Mouse (Mus musculus) MEL (cell line): ENCODE measurements around the gene Ap4e1. TPM values are rescaled to one million over a fixed set of nuclear protein-coding genes. Genes with fewer than 3 reads are reported as not detected.
"Not testable (repeated sequence)": the region's sequence is repeated elsewhere in the genome, so short reads cannot be mapped to it uniquely, and the experiment has no call there.

Experiments
- DNase-seq: peaks from one replicate; pipeline ENCODE4 v3.0.0; 2011; ENCODE audit warnings: low read depth, low spot score
- H3K27ac ChIP-seq: 2 replicates; pipeline ENCODE4 v1.5.1; 2012; ENCODE audit warnings: low read depth, mild to moderate bottlenecking, control low read depth, low read length, moderate library complexity; ENCODE audit not compliant: control insufficient read depth
- H3K27me3 ChIP-seq, 2 experiments: fragments of 150-350 bp in 1 of 2; sonication (generic) in 1 of 2; 2 replicates each; pipeline ENCODE4 v1.6.1; 2012; ENCODE audit warnings: low read length in 2 of 2, mild to moderate bottlenecking in 2 of 2, improper control_type of control experiment in 1 of 2, moderate library complexity in 1 of 2; ENCODE audit not compliant: insufficient read depth in 2 of 2, control insufficient read depth in 1 of 2
- H3K36me3 ChIP-seq, 2 experiments: 2 replicates each; pipeline ENCODE4 v1.6.1; 2012 to 2014; ENCODE audit warnings: low read length in 2 of 2, improper control_type of control experiment in 1 of 2, inconsistent platforms in 1 of 2, mild to moderate bottlenecking in 1 of 2; ENCODE audit not compliant: insufficient read depth in 2 of 2, control insufficient read depth in 1 of 2
- H3K4me1 ChIP-seq, 2 experiments: fragments of 150-350 bp in 1 of 2; sonication (generic) in 1 of 2; 2 replicates each; pipeline ENCODE4 v1.6.1; 2012; ENCODE audit warnings: low read length in 2 of 2, improper control_type of control experiment in 1 of 2, mild to moderate bottlenecking in 1 of 2; ENCODE audit not compliant: insufficient read depth in 2 of 2, control insufficient read depth in 1 of 2
- H3K4me3 ChIP-seq, 2 experiments: fragments of 150-350 bp in 1 of 2; sonication (generic) in 1 of 2; 2 replicates each; pipeline ENCODE4 v1.5.1; 2012; ENCODE audit warnings: low read depth in 2 of 2, low read length in 2 of 2, mild to moderate bottlenecking in 2 of 2, moderate library complexity in 2 of 2, control low read depth in 1 of 2, improper control_type of control experiment in 1 of 2; ENCODE audit not compliant: control insufficient read depth in 1 of 2, insufficient read depth in 1 of 2
- H3K79me2 ChIP-seq: 2 replicates; pipeline ENCODE4 v1.6.1; 2012; ENCODE audit warnings: mild to moderate bottlenecking, low read length, moderate library complexity; ENCODE audit not compliant: control insufficient read depth, poor library complexity, insufficient read depth
- H3K9ac ChIP-seq: 2 replicates; pipeline ENCODE4 v1.6.1; 2012; ENCODE audit warnings: low read depth, mild to moderate bottlenecking, control low read depth, low read length, moderate library complexity; ENCODE audit not compliant: control insufficient read depth, poor library complexity, severe bottlenecking
- H3K9me3 ChIP-seq: fragments of 150-350 bp; sonication (generic); replicated peaks from 2 replicates; pipeline ENCODE4 v1.6.1; 2012; ENCODE audit warnings: mild to moderate bottlenecking, low read length, improper control_type of control experiment, moderate library complexity; ENCODE audit not compliant: insufficient read depth
- EP300 ChIP-seq, 2 experiments: IDR thresholded peaks; 2 replicates each; pipeline ENCODE4 v1.6.1; 2011; ENCODE audit warnings: improper control_type of control experiment in 2 of 2, low read length in 2 of 2, low read depth in 1 of 2, mild to moderate bottlenecking in 1 of 2
- ETS1 ChIP-seq: IDR thresholded peaks from 2 replicates; pipeline ENCODE4 v1.6.1; 2012; ENCODE audit warnings: low read depth, mild to moderate bottlenecking, inconsistent platforms, low read length, improper control_type of control experiment, moderate library complexity
- GATA1 ChIP-seq: IDR thresholded peaks from 2 replicates; pipeline ENCODE4 v1.6.1; 2011; ENCODE audit warnings: low read depth, low read length, improper control_type of control experiment
- KAT2A ChIP-seq: conservative IDR thresholded peaks from 2 replicates; pipeline ENCODE4 v1.6.1; 2012; ENCODE audit warnings: low read depth, low read length, improper control_type of control experiment, inconsistent platforms
- MAZ ChIP-seq: IDR thresholded peaks from 2 replicates; pipeline ENCODE4 v1.6.1; 2012; ENCODE audit warnings: low read depth, mild to moderate bottlenecking, inconsistent platforms, low read length, improper control_type of control experiment
- MXI1 ChIP-seq: IDR thresholded peaks from 2 replicates; pipeline ENCODE4 v1.6.1; 2011; ENCODE audit warnings: mild to moderate bottlenecking, low read depth, low read length, improper control_type of control experiment
- MYC ChIP-seq: IDR thresholded peaks from 2 replicates; pipeline ENCODE4 v1.6.1; 2011; ENCODE audit warnings: low read depth, mild to moderate bottlenecking, low read length, improper control_type of control experiment, moderate library complexity
- POLR2A ChIP-seq, 2 experiments: IDR thresholded peaks; 2 replicates each; pipeline ENCODE4 v1.6.1; 2011 to 2012; ENCODE audit warnings: low read length in 2 of 2, mild to moderate bottlenecking in 2 of 2, control low read depth in 1 of 2, improper control_type of control experiment in 1 of 2, low read depth in 1 of 2, moderate library complexity in 1 of 2; ENCODE audit not compliant: control insufficient read depth in 1 of 2, insufficient read depth in 1 of 2, poor library complexity in 1 of 2
- POLR2AphosphoS2 ChIP-seq: IDR thresholded peaks from 2 replicates; pipeline ENCODE4 v1.6.1; 2011; ENCODE audit warnings: low read length, improper control_type of control experiment
- RAD21 ChIP-seq: IDR thresholded peaks from 2 replicates; pipeline ENCODE4 v1.6.1; 2011; ENCODE audit warnings: mild to moderate bottlenecking, low read depth, low read length, improper control_type of control experiment
- RCOR1 ChIP-seq: IDR thresholded peaks from 2 replicates; pipeline ENCODE4 v1.6.1; 2012; ENCODE audit warnings: low read depth, mild to moderate bottlenecking, inconsistent platforms, low read length, improper control_type of control experiment
- SIN3A ChIP-seq: IDR thresholded peaks from 2 replicates; pipeline ENCODE4 v1.6.1; 2012; ENCODE audit warnings: low read length, improper control_type of control experiment, inconsistent platforms
- SMC3 ChIP-seq: IDR thresholded peaks from 2 replicates; pipeline ENCODE4 v1.6.1; 2011; ENCODE audit warnings: low read depth, low read length, improper control_type of control experiment
- TCF12 ChIP-seq: IDR thresholded peaks from 2 replicates; pipeline ENCODE4 v1.6.1; 2014; ENCODE audit warnings: low read depth, mild to moderate bottlenecking, inconsistent platforms, low read length, improper control_type of control experiment, moderate library complexity
- UBTF ChIP-seq: IDR thresholded peaks from 2 replicates; pipeline ENCODE4 v1.6.1; 2012; ENCODE audit warnings: low read depth, mild to moderate bottlenecking, inconsistent platforms, low read length, improper control_type of control experiment, moderate library complexity, borderline replicate concordance; ENCODE audit not compliant: insufficient read depth
- ZMIZ1 ChIP-seq: IDR thresholded peaks from 2 replicates; pipeline ENCODE4 v1.6.1; 2012; ENCODE audit warnings: low read depth, mild to moderate bottlenecking, inconsistent platforms, low read length, improper control_type of control experiment, moderate library complexity
- polyA plus RNA-seq, 2 experiments: library from polyadenylated mRNA; stranded (reverse) in 1 of 2; unstranded in 1 of 2; fragments of >175 nt in 1 of 2; fragments of >200 nt in 1 of 2; gene quantifications; 2 replicates each; pipeline versions ENCODE4 v1.2.1 to v1.2.4; 2012; ENCODE audit warnings: low replicate concordance in 2 of 2, low read depth in 1 of 2; ENCODE audit not compliant: insufficient read length in 2 of 2, insufficient read depth in 1 of 2, missing spikeins in 1 of 2
- total RNA-seq: library from RNA; depleted of rRNA; stranded (reverse); fragments of 300-350 nt; gene quantifications from 2 replicates; pipeline ENCODE4 v1.2.3, GENCODE M21; 2012

Gene Ap4e1
- total and polyA plus RNA-seq, 3 experiments = 9.4 TPM; not detected in 1

DNA sequence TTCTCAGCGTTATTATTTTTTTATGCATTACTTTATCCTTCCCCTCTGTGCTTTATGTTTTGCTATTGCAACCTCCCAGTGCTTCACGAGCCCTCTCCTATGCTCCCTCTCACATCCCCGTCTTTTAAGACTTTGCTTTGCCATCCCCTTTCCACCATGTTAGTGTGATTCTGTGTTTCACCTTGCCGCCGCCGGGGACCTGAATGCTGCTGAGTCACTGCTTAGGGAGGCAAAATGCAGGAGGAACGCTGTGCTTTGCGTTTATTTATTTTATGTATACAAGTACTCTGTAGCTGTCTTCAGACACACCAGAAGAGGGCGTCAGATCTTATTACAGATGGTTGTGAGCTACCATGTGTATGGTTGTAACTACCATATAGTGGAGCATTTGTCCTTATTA lies 69.1 kb downstream of the Ap4e1 start:
- TF ChIP-seq UBTF (no peak), POLR2A (IDR thresholded peaks at IDR 0.05; ENCODE audit: control insufficient read depth in 1 of 2, insufficient read depth in 1 of 2, low read depth in 1 of 2, low read length in 2 of 2, poor library complexity in 1 of 2) (no peak), SIN3A (no peak), MAZ (no peak), EP300 (IDR thresholded peaks at IDR 0.05; ENCODE audit: low read depth in 1 of 2, low read length in 2 of 2) (no peak), ETS1 (no peak), RCOR1 (no peak), SMC3 (no peak), ZMIZ1 (no peak), TCF12 (no peak), GATA1 (no peak), POLR2AphosphoS2 (no peak), MYC (no peak), RAD21 (no peak)
- no peak overlapping the region for H3K27ac ChIP-seq
- H3K79me2 ChIP-seq = no peaks in the 10 kb centered on the region; the same call in 1 of the 2 replicates
- no peak overlapping the region for H3K4me3 ChIP-seq
- H3K27me3 ChIP-seq = no peaks in the 10 kb centered on the region
- no peak for DNase-seq
- no peaks in the 10 kb centered on the region for H3K9me3 ChIP-seq
- H3K4me1 ChIP-seq = peaks cover 9 to 20% of the 10 kb centered on the region in 2 experiments
- no peak overlapping the region for H3K9ac ChIP-seq
- peaks cover 0 to 16% of the 10 kb centered on the region in 2 experiments; a peak in 2 of 4 replicates for H3K36me3 ChIP-seq

DNA sequence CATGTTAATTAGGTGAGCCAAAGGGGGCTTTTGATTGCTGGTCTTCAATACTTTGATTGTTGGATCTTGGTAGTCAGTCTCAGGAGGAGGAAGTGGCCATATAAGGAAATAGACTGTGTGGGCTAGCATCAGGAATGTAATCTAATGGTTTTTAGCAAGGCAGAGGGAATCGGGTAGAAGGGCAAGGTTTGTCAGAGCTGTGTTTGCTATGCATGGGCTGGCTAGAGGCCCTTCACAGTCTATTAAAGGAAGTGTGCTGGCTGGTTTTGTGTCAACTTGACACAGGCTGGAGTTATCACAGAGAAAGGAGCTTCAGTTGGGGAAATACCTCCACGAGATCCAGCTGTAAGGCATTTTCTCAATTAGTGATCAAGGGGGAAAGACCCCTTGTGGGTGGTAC lies 70.5 kb downstream of the Ap4e1 start:
- H3K27ac ChIP-seq, H3K4me3 ChIP-seq, H3K9me3 ChIP-seq, H3K9ac ChIP-seq, H3K79me2 ChIP-seq, H3K27me3 ChIP-seq: not testable (repeated sequence)
- peaks cover 0 to 16% of the 10 kb centered on the region in 2 experiments; a peak in 2 of 4 replicates for H3K36me3 ChIP-seq
- DNase-seq = peak; percentile 49
- peaks cover 9 to 20% of the 10 kb centered on the region in 2 experiments for H3K4me1 ChIP-seq

DNA sequence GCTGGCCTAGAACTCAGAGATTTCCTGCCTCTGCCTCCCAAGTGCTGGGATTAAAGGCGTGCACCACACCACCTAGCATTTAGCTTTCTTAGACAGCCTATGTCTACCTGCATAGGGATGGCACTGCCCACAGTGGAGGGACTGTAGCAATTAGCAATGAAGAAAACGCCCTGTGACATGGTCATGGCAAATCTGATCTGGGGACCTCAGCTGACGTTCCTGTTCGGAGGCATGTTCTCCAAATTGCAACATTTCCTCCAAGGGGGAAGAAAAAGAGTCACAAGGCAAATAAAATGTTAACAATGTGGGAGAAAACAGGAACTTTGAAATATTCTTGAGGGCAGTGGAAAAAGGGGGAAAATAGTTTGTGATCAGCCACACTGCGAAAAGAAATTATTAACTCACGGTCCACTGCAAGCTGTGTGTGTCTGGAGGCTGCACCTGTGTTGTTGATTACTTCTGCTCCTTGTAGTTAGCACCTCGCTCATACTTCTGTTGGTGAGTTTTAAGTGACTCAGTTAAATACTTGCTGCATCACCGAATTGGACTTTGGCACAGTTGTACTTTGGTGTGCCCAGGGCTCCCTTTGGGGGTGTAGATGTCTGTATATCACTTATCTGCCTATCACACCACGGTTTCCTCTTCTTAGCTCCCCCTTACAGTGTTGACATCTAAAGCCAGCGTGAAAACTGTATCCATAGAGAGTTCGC lies 71.5 kb downstream of the Ap4e1 start:
- Histone ChIP-seq H3K27me3 (no peaks in the 10 kb centered on the region), H3K4me3 (no peak overlapping the region), H3K9me3 (no peaks in the 10 kb centered on the region), H3K27ac (peak overlapping the region; percentile 21; the same call in 1 of the 2 replicates)
- TF ChIP-seq POLR2A (IDR thresholded peaks at IDR 0.05; ENCODE audit: control insufficient read depth in 1 of 2, insufficient read depth in 1 of 2, low read depth in 1 of 2, low read length in 2 of 2, poor library complexity in 1 of 2) (no peak), MXI1 (0 out of 2 replicates have a peak, but pooled peaks have one; percentile 28), KAT2A (no peak), GATA1 (0 out of 2 replicates have a peak, but pooled peaks have one; percentile 12)
- TF ChIP-seq, all 39 proteins: peak for 2
- peak; percentile 37 for DNase-seq
- Histone ChIP-seq H3K79me2 (no peaks in the 10 kb centered on the region; the same call in 1 of the 2 replicates), H3K36me3 (peaks cover 0 to 16% of the 10 kb centered on the region in 2 experiments; a peak in 2 of 4 replicates), H3K9ac (no peak overlapping the region), H3K4me1 (peaks cover 9 to 20% of the 10 kb centered on the region in 2 experiments)
